Mouse (Mus musculus) hindbrain, embryonic 14.5 days (tissue): ENCODE measurements around the gene Hoxb3. TPM values are rescaled to one million over a fixed set of nuclear protein-coding genes. Genes with fewer than 3 reads are reported as not detected.
A peak's percentile ranks its signal among the peaks of the same experiment; 100 is the strongest.

Source experiments
- ATAC-seq: fragments of 200-750 bp; cut with Nextera tagmentation; 2 replicates; pipeline ENCODE4 v1.8.0; 2017; ENCODE audit warnings: moderate number of reproducible peaks, mild to moderate bottlenecking, moderate TSS enrichment, moderate library complexity; ENCODE audit not compliant: low FRiP score
- DNase-seq: peaks from one replicate; pipeline ENCODE4 v3.0.0-alpha.2; 2015; ENCODE audit warnings: low spot score
- H3K27ac ChIP-seq: fragments of 300-500 bp; sonication (generic); 2 replicates; pipeline ENCODE4 v1.5.1; 2014; ENCODE audit warnings: mild to moderate bottlenecking, moderate library complexity
- H3K27me3 ChIP-seq: fragments of 300-500 bp; sonication (generic); 2 replicates; pipeline ENCODE4 v1.6.1; 2014; ENCODE audit warnings: mild to moderate bottlenecking, low read length, mixed read lengths; ENCODE audit not compliant: control insufficient read depth, insufficient read depth
- H3K36me3 ChIP-seq: fragments of 300-500 bp; sonication (generic); replicated peaks from 2 replicates; pipeline ENCODE4 v1.6.1; 2014; ENCODE audit not compliant: control insufficient read depth, insufficient read depth
- H3K4me1 ChIP-seq: fragments of 300-500 bp; sonication (generic); replicated peaks from 2 replicates; pipeline ENCODE4 v1.6.1; 2014; ENCODE audit warnings: antibody characterized with exemption, low read length, mixed read lengths; ENCODE audit not compliant: control insufficient read depth, insufficient read depth
- H3K4me2 ChIP-seq: fragments of 300-500 bp; sonication (generic); replicated peaks from 2 replicates; pipeline ENCODE4 v1.6.1; 2014; ENCODE audit warnings: mild to moderate bottlenecking, moderate library complexity
- H3K4me3 ChIP-seq: fragments of 300-500 bp; sonication (generic); replicated peaks from 2 replicates; pipeline ENCODE4 v1.5.1; 2014; ENCODE audit warnings: mild to moderate bottlenecking, low read length
- H3K9ac ChIP-seq: fragments of 300-500 bp; sonication (generic); 2 replicates; pipeline ENCODE4 v1.6.1; 2014
- H3K9me3 ChIP-seq: fragments of 300-500 bp; sonication (generic); 2 replicates; pipeline ENCODE4 v1.6.1; 2016; ENCODE audit warnings: low read length; ENCODE audit not compliant: control insufficient read depth
- WGBS: fragments of 180-500 bp; shearing (Covaris S2); extraction: QIAGEN DNeasy Blood & Tissue Kit; methylation state at CpG from one replicate; pipeline ENCODE4 v1.1.7; 2014; 5-methylcytosine and 5-hydroxymethylcytosine counted together
- polyA plus RNA-seq: library from polyadenylated mRNA; unstranded; fragments of >200 nt; fragmentation: Nextera tagmentation; extraction: Ambion mirVana; gene quantifications from 2 replicates; pipeline ENCODE4 v1.2.1, GENCODE M21; 2014

Hoxb3 gene
- polyA plus RNA-seq, 1 experiment from 2014 or later, result 17.2 TPM

GRCm38 (mm10) chr11:96315344-96315681 is 7.8 kb upstream of the Hoxb3 start:
- Histone ChIP-seq H3K4me2 (peak overlapping the region; percentile 77), H3K9ac (peak overlapping the region; percentile 97), H3K4me3 (peak overlapping the region; percentile 48), H3K4me1 (no peaks in the 10 kb centered on the region; the same call in 1 of the 2 replicates), H3K27me3 (peaks cover 89% of the 10 kb centered on the region), H3K36me3 (no peaks in the 10 kb centered on the region), H3K9me3 (no peaks in the 10 kb centered on the region), H3K27ac (peak overlapping the region; percentile 99)
- no peak for DNase-seq
- WGBS, result under 1% methylated on average over 5 of the region's 5 CpGs
- ATAC-seq, result no peak

GRCm38 (mm10) chr11:96316696-96317607 is 6.2 kb upstream of the Hoxb3 start:
- Histone ChIP-seq H3K9me3 (no peaks in the 10 kb centered on the region), H3K4me1 (no peaks in the 10 kb centered on the region; the same call in 1 of the 2 replicates), H3K4me3 (peak overlapping the region; percentile 48), H3K4me2 (peak overlapping the region; percentile 77), H3K36me3 (no peaks in the 10 kb centered on the region), H3K27ac (peak overlapping the region; percentile 99), H3K27me3 (peaks cover 90% of the 10 kb centered on the region), H3K9ac (peak overlapping the region; percentile 97)
- no peak for ATAC-seq
- 5% methylated on average over 18 of the region's 18 CpGs for WGBS
- no peak for DNase-seq

GRCm38 (mm10) chr11:96317608-96318367 is 5.3 kb upstream of the Hoxb3 start, which contains the start of gene Hoxb4:
TSS of gene Hoxb4 (plus strand) at chr11:96318267.
- Histone ChIP-seq H3K9me3 (no peaks in the 10 kb centered on the region), H3K4me2 (peak within 1 kb of the TSS; percentile 77), H3K9ac (peak within 1 kb of the TSS; percentile 97), H3K4me1 (no peaks in the 10 kb centered on the region; the same call in 1 of the 2 replicates), H3K27me3 (peaks cover 90% of the 10 kb centered on the region), H3K36me3 (no peaks in the 10 kb centered on the region), H3K4me3 (peak within 1 kb of the TSS; percentile 48), H3K27ac (peak within 1 kb of the TSS; percentile 99)
- ATAC-seq (peak; percentile 51), DNase-seq (no peak)
- WGBS, result 1% methylated on average over 28 of the region's 28 CpGs

- Histone ChIP-seq H3K4me1 (no peaks in the 10 kb centered on the region; the same call in 1 of the 2 replicates), H3K36me3 (no peaks in the 10 kb centered on the region), H3K9me3 (no peaks in the 10 kb centered on the region), H3K9ac (peak overlapping the region; percentile 97), H3K27me3 (peaks cover 90% of the 10 kb centered on the region), H3K4me2 (peak overlapping the region; percentile 77), H3K27ac (peak overlapping the region; percentile 99), H3K4me3 (peak overlapping the region; percentile 48)
- peak; percentile 77 for DNase-seq
- WGBS, result under 1% methylated on average over 36 of the region's 45 CpGs
- ATAC-seq, result peak; percentile 71
Observed at GRCm38 (mm10) chr11:96318368-96319070, 4.6 kb upstream of the Hoxb3 start.

GRCm38 (mm10) chr11:96319071-96319902 is 3.8 kb upstream of the Hoxb3 start:
- H3K27me3 ChIP-seq, result peaks cover 88% of the 10 kb centered on the region
- peak overlapping the region; percentile 97 for H3K9ac ChIP-seq
- ATAC-seq, result peak; percentile 58
- DNase-seq, result no peak
- H3K36me3 ChIP-seq, result no peaks in the 10 kb centered on the region
- H3K4me2 ChIP-seq, result peak overlapping the region; percentile 77
- no peaks in the 10 kb centered on the region for H3K9me3 ChIP-seq
- peak overlapping the region; percentile 48 for H3K4me3 ChIP-seq
- no peaks in the 10 kb centered on the region for H3K4me1 ChIP-seq
- WGBS, result under 1% methylated on average over 33 of the region's 34 CpGs
- H3K27ac ChIP-seq, result peak overlapping the region; percentile 99

GRCm38 (mm10) chr11:96319910-96320309 is 3.2 kb upstream of the Hoxb3 start:
- under 1% methylated on average over 29 of the region's 29 CpGs for WGBS
- H3K36me3 ChIP-seq, result no peaks in the 10 kb centered on the region
- no peaks in the 10 kb centered on the region for H3K9me3 ChIP-seq
- peak overlapping the region; percentile 77 for H3K4me2 ChIP-seq
- peak overlapping the region; percentile 97 for H3K9ac ChIP-seq
- DNase-seq, result no peak
- no peaks in the 10 kb centered on the region for H3K4me1 ChIP-seq
- H3K27ac ChIP-seq, result peak overlapping the region; percentile 99
- H3K4me3 ChIP-seq, result peak overlapping the region; percentile 48
- H3K27me3 ChIP-seq, result peaks cover 88% of the 10 kb centered on the region
- no peak for ATAC-seq

GRCm38 (mm10) chr11:96320688-96321087 is 2.4 kb upstream of the Hoxb3 start:
- peak overlapping the region; percentile 99 for H3K27ac ChIP-seq
- peaks cover 88% of the 10 kb centered on the region for H3K27me3 ChIP-seq
- H3K4me3 ChIP-seq, result peak overlapping the region; percentile 48
- peak overlapping the region; percentile 97 for H3K9ac ChIP-seq
- H3K36me3 ChIP-seq, result no peaks in the 10 kb centered on the region
- H3K4me1 ChIP-seq, result no peaks in the 10 kb centered on the region
- no peak for ATAC-seq
- H3K9me3 ChIP-seq, result no peaks in the 10 kb centered on the region
- 2% methylated on average over 17 of the region's 17 CpGs for WGBS
- H3K4me2 ChIP-seq, result peak overlapping the region; percentile 77
- no peak for DNase-seq

GRCm38 (mm10) chr11:96321846-96322245 is 1.3 kb upstream of the Hoxb3 start:
- peaks cover 89% of the 10 kb centered on the region for H3K27me3 ChIP-seq
- DNase-seq, result no peak
- H3K9ac ChIP-seq, result peak overlapping the region; percentile 97
- peak overlapping the region; percentile 77 for H3K4me2 ChIP-seq
- H3K4me1 ChIP-seq, result no peaks in the 10 kb centered on the region
- no peaks in the 10 kb centered on the region for H3K9me3 ChIP-seq
- no peak for ATAC-seq
- H3K27ac ChIP-seq, result peak overlapping the region; percentile 99
- WGBS, result 11% methylated on average over 5 of the region's 5 CpGs
- H3K4me3 ChIP-seq, result peak overlapping the region; percentile 48
- no peaks in the 10 kb centered on the region for H3K36me3 ChIP-seq
